Mouse (Mus musculus) stomach, embryonic 16.5 days (tissue): Measurements from ENCODE around the gene Tnrc18. TPM values are rescaled to one million over a fixed set of nuclear protein-coding genes. Genes with fewer than 3 reads are reported as not detected.

ENCODE experiments used
- ATAC-seq: fragments of 200-750 bp; cut with Nextera tagmentation; 2 replicates; pipeline ENCODE4 v1.8.0; 2017; ENCODE audit warnings: moderate number of reproducible peaks, moderate TSS enrichment; ENCODE audit not compliant: insufficient read depth, low FRiP score
- H3K27ac ChIP-seq: fragments of 300-500 bp; sonication (generic); 2 replicates; pipeline ENCODE4 v1.5.1; 2014; ENCODE audit warnings: low read length
- H3K27me3 ChIP-seq: fragments of 300-500 bp; sonication (generic); 2 replicates; pipeline ENCODE4 v1.6.1; 2014; ENCODE audit warnings: low read length, control low read depth, mixed read lengths; ENCODE audit not compliant: control insufficient read depth, insufficient read depth
- H3K36me3 ChIP-seq: fragments of 300-500 bp; sonication (generic); 2 replicates; pipeline ENCODE4 v1.6.1; 2014; ENCODE audit warnings: low read length; ENCODE audit not compliant: control insufficient read depth, insufficient read depth
- H3K4me1 ChIP-seq: fragments of 300-500 bp; sonication (generic); 2 replicates; pipeline ENCODE4 v1.6.1; 2014; ENCODE audit warnings: low read length, control low read depth, mixed read lengths; ENCODE audit not compliant: control insufficient read depth, insufficient read depth
- H3K4me2 ChIP-seq: fragments of 300-500 bp; sonication (generic); 2 replicates; pipeline ENCODE4 v1.6.1; 2014; ENCODE audit warnings: low read depth, low read length, mixed read lengths
- H3K4me3 ChIP-seq: fragments of 300-500 bp; sonication (generic); replicated peaks from 2 replicates; pipeline ENCODE4 v1.5.1; 2014; ENCODE audit warnings: mild to moderate bottlenecking, low read length
- H3K9ac ChIP-seq: fragments of 300-500 bp; sonication (generic); 2 replicates; pipeline ENCODE4 v1.6.1; 2014; ENCODE audit warnings: low read length
- H3K9me3 ChIP-seq: fragments of 300-500 bp; sonication (generic); replicated peaks from 2 replicates; pipeline ENCODE4 v1.6.1; 2016; ENCODE audit warnings: low read length, control low read depth; ENCODE audit not compliant: control insufficient read depth
- WGBS: fragments of 180-500 bp; shearing (Covaris S2); extraction: QIAGEN DNeasy Blood & Tissue Kit; methylation state at CpG from one replicate; pipeline ENCODE4 v1.1.7; 2014; 5-methylcytosine and 5-hydroxymethylcytosine counted together
- polyA plus RNA-seq: library from polyadenylated mRNA; unstranded; fragments of >200 nt; fragmentation: Nextera tagmentation; extraction: Ambion mirVana; gene quantifications from 2 replicates; pipeline ENCODE4 v1.2.1, GENCODE M21; 2015

Gene Tnrc18
- polyA plus RNA-seq, 1 experiment from 2014 or later = 16.9 TPM

- H3K4me2 ChIP-seq = no peak overlapping the region
- peak overlapping the region; percentile 34; the same call in 1 of the 2 replicates for H3K9ac ChIP-seq
- H3K9me3 ChIP-seq = no peaks in the 10 kb centered on the region
- no peaks in the 10 kb centered on the region for H3K27me3 ChIP-seq
- H3K36me3 ChIP-seq = peaks cover 5% of the 10 kb centered on the region; the same call in 1 of the 2 replicates
- 62% methylated on average over 2 of the region's 2 CpGs for WGBS
- no peak for ATAC-seq
- H3K27ac ChIP-seq = peak overlapping the region; percentile 17; the same call in 1 of the 2 replicates
- H3K4me1 ChIP-seq = peaks cover 35% of the 10 kb centered on the region
- no peak overlapping the region for H3K4me3 ChIP-seq
These were observed 15.5 kb downstream of the Tnrc18 start for GRCm38 (mm10) chr5:142801977-142802376.

DNA sequence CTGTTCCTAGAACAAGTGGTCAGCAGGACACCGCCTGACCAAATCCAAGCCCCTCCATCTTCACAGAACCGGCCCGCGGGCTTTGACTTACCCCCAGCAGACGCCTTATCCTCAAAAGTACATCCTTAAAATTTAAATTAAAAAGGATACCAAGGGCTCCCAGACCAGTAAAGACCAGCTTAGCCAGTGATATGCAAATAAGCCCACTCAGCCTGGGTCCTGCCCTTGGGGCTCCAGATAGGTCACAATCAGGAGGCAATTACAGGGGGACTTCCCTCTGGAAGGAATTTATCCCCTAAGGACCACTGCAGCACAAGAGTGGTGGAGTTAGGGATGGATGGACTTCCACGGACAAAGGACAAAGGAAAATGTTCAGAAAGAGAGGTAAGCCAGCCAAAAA, 16.8 kb downstream of the Tnrc18 start:
- no peak overlapping the region for H3K4me3 ChIP-seq
- H3K27me3 ChIP-seq = no peaks in the 10 kb centered on the region
- no peaks in the 10 kb centered on the region for H3K9me3 ChIP-seq
- no peak for ATAC-seq
- no peak overlapping the region for H3K9ac ChIP-seq
- WGBS = 57% methylated on average over 6 of the region's 6 CpGs
- peaks cover 35% of the 10 kb centered on the region for H3K4me1 ChIP-seq
- no peaks in the 10 kb centered on the region for H3K36me3 ChIP-seq
- no peak overlapping the region for H3K27ac ChIP-seq
- no peak overlapping the region for H3K4me2 ChIP-seq

DNA sequence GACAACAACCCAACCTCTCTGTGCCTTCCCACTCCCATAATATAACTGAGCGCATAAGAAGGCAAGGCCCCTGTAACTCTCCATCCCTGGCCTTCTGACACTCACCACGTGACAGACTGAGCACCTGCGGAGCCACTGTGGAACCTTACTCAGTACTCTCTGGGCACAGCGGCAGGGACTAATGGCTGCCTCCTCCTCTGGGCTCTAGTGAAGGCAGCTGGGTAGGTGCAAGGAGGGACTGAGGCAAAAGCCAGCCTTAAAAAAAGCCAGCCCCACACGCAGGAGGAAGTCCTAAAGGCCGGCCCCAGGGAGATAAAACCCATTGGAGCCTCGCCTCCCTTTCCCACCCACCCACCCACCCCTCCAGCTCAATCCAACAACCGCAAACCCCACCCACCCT, 17.3 kb downstream of the Tnrc18 start:
- WGBS = 45% methylated on average over 8 of the region's 8 CpGs
- Histone ChIP-seq H3K9ac (no peak overlapping the region), H3K4me2 (no peak overlapping the region), H3K4me1 (peaks cover 37% of the 10 kb centered on the region), H3K9me3 (no peaks in the 10 kb centered on the region), H3K36me3 (no peaks in the 10 kb centered on the region), H3K4me3 (no peak overlapping the region), H3K27ac (no peak overlapping the region), H3K27me3 (no peaks in the 10 kb centered on the region)
- ATAC-seq = no peak

- H3K4me1 ChIP-seq = peaks cover 46% of the 10 kb centered on the region
- 59% methylated on average over 4 of the region's 4 CpGs for WGBS
These were observed 18.2 kb downstream of the Tnrc18 start for GRCm38 (mm10) chr5:142799259-142799658.

DNA sequence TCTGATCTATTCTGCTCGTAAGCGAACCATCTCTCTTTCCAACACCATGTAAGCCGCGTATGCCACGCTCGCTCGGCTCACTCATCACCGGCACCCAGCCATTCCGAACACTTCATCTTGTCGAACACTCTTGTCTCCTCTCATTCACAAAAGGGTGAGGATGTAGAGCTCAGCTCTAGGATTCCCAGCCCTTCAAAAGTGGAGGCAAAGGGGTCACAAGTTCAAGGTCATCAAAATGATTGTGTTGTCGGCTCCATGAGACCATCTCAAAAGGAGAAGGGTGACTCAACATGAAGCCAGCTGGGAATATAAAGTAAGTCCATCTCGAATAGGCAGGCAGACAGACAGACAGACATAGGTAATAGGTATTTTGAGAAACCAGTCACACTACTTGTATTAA, 19.3 kb downstream of the Tnrc18 start:
- no peaks in the 10 kb centered on the region for H3K9me3 ChIP-seq
- WGBS = 81% methylated on average over 12 of the region's 12 CpGs
- no peak overlapping the region for H3K27ac ChIP-seq
- peaks cover 48% of the 10 kb centered on the region for H3K4me1 ChIP-seq
- no peak overlapping the region for H3K9ac ChIP-seq
- H3K4me3 ChIP-seq = no peak overlapping the region
- no peaks in the 10 kb centered on the region for H3K36me3 ChIP-seq
- no peak overlapping the region for H3K4me2 ChIP-seq
- H3K27me3 ChIP-seq = no peaks in the 10 kb centered on the region
- ATAC-seq = no peak

More at GRCm38 (mm10) chr5:142799259-142799658, 18.2 kb downstream of the Tnrc18 start:
- Histone ChIP-seq H3K4me2 (no peak overlapping the region), H3K27me3 (no peaks in the 10 kb centered on the region), H3K36me3 (no peaks in the 10 kb centered on the region), H3K9me3 (no peaks in the 10 kb centered on the region), H3K4me3 (no peak overlapping the region), H3K27ac (no peak overlapping the region), H3K9ac (no peak overlapping the region)
- no peak for ATAC-seq

- no peak overlapping the region for H3K4me3 ChIP-seq
- H3K9me3 ChIP-seq = no peaks in the 10 kb centered on the region
- no peaks in the 10 kb centered on the region for H3K36me3 ChIP-seq
- no peaks in the 10 kb centered on the region for H3K27me3 ChIP-seq
- ATAC-seq = no peak
- 77% methylated on average over 13 of the region's 13 CpGs for WGBS
- no peak overlapping the region for H3K9ac ChIP-seq
- H3K4me1 ChIP-seq = peaks cover 45% of the 10 kb centered on the region
- no peak overlapping the region for H3K4me2 ChIP-seq
- 0 out of 2 replicates have a peak overlapping the region, but pooled peaks have one; percentile 23 for H3K27ac ChIP-seq
These were observed 19.8 kb downstream of the Tnrc18 start for GRCm38 (mm10) chr5:142797620-142798019.

GRCm38 (mm10) chr5:142796921-142797320, 20.5 kb downstream of the Tnrc18 start:
- WGBS = 71% methylated on average over 4 of the region's 4 CpGs
- Histone ChIP-seq H3K36me3 (no peaks in the 10 kb centered on the region), H3K9ac (no peak overlapping the region), H3K27ac (no peak overlapping the region), H3K4me2 (no peak overlapping the region), H3K27me3 (no peaks in the 10 kb centered on the region), H3K9me3 (no peaks in the 10 kb centered on the region), H3K4me3 (no peak overlapping the region), H3K4me1 (peaks cover 39% of the 10 kb centered on the region)
- ATAC-seq = no peak

- 84% methylated on average over 13 of the region's 13 CpGs for WGBS
- Histone ChIP-seq H3K27me3 (no peaks in the 10 kb centered on the region), H3K4me2 (no peak overlapping the region), H3K9me3 (no peaks in the 10 kb centered on the region), H3K36me3 (peaks cover under 1% of the 10 kb centered on the region; the same call in 1 of the 2 replicates), H3K4me3 (no peak overlapping the region), H3K9ac (peak overlapping the region; percentile 44; the same call in 1 of the 2 replicates), H3K27ac (peak overlapping the region; percentile 30; the same call in 1 of the 2 replicates), H3K4me1 (peaks cover 25% of the 10 kb centered on the region)
- no peak for ATAC-seq
These were observed 22.9 kb downstream of the Tnrc18 start for GRCm38 (mm10) chr5:142794582-142794981.

- H3K27ac ChIP-seq = peak overlapping the region; percentile 30; the same call in 1 of the 2 replicates
- H3K27me3 ChIP-seq = no peaks in the 10 kb centered on the region
- WGBS = 74% methylated on average over 2 of the region's 2 CpGs
- no peaks in the 10 kb centered on the region for H3K9me3 ChIP-seq
- H3K4me2 ChIP-seq = no peak overlapping the region
- 0 out of 2 replicates have a peak overlapping the region, but pooled peaks have one; percentile 44 for H3K9ac ChIP-seq
- no peak for ATAC-seq
- no peak overlapping the region for H3K4me3 ChIP-seq
- H3K36me3 ChIP-seq = peaks cover 5% of the 10 kb centered on the region; the same call in 1 of the 2 replicates
- H3K4me1 ChIP-seq = peaks cover 25% of the 10 kb centered on the region
These were observed 23.3 kb downstream of the Tnrc18 start for GRCm38 (mm10) chr5:142794161-142794560.
